ENCODE assay signal across 10 mouse cellular contexts in genomic region chr7:143152350-143152749, GRCm38 (mm10). TPM values are rescaled to one million over a fixed set of nuclear protein-coding genes. Genes with fewer than 3 reads are reported as not detected.
DNase-seq lines count a peak whose midpoint lies in the region; ATAC-seq lines count a peak whose summit lies in the region.
"Had no signal": no experiment of that assay in that cellular context is flagged by ENCODE, and none has a peak within 500 bp of the region (broad histone marks: within the 10 kb centered on the region; RNA-seq: fewer than 3 reads in every experiment).

No protein-coding gene starts in this region.

- H3K9ac ChIP-seq in kidney, embryonic 16.5 days (replicated peaks; ENCODE audit: low read length), result no peak overlapping the region
- H3K9ac ChIP-seq: limb, embryonic 15.5 days had no signal

- H3K9me3 ChIP-seq in kidney, embryonic 16.5 days (ENCODE audit: low read length), result no peaks in the 10 kb centered on the region
- H3K9me3 ChIP-seq: limb, embryonic 15.5 days had no signal

- no peak for ATAC-seq in kidney, embryonic 16.5 days (ENCODE audit: low FRiP score, low TSS enrichment)
- ATAC-seq in erythroid progenitor cell, adult 5-6 weeks (replicated peaks; ENCODE audit: low FRiP score, poor library complexity, severe bottlenecking), result no peak

- WGBS in kidney, embryonic 16.5 days, result 27% methylated on average over 3 of the region's 3 CpGs

- H3K4me3 ChIP-seq in kidney, embryonic 16.5 days (ENCODE audit: low read length), result no peak overlapping the region
- H3K4me3 ChIP-seq: erythroblast, embryonic 14.5 days; limb, embryonic 15.5 days had no signal

- H3K27ac ChIP-seq in kidney, embryonic 16.5 days (ENCODE audit: low read length), result no peak overlapping the region
- H3K27ac ChIP-seq: limb, embryonic 15.5 days had no signal

- peaks cover 16% of the 10 kb centered on the region for H3K4me1 ChIP-seq in kidney, embryonic 16.5 days (ENCODE audit: insufficient read depth, low read length)

- peak; percentile 45 for DNase-seq in adrenal gland, postnatal 14 days
- no peak for DNase-seq in adrenal gland, postnatal 25 days
- peak; percentile 11 to 41 for DNase-seq in kidney, postnatal 36 days
- DNase-seq in 3T3-L1 (ENCODE audit: low read depth, low spot score), result peak; percentile 44
- DNase-seq in embryo, embryonic 11.5 days (ENCODE audit: low read depth, low spot score), result peak; percentile 37
- DNase-seq in spleen, postnatal 36 days (ENCODE audit: low spot score in 2 of 2), result no peak

- no peak overlapping the region for H3K4me2 ChIP-seq in kidney, embryonic 16.5 days (replicated peaks; ENCODE audit: low read depth, low read length)
- H3K4me2 ChIP-seq: limb, embryonic 15.5 days had no signal

- H3K36me3 ChIP-seq in kidney, embryonic 16.5 days (ENCODE audit: insufficient read depth, low read length), result no peaks in the 10 kb centered on the region
- H3K36me3 ChIP-seq: limb, embryonic 15.5 days had no signal

- H3K27me3 ChIP-seq in kidney, embryonic 16.5 days (ENCODE audit: insufficient read depth, low read length), result no peaks in the 10 kb centered on the region
- H3K27me3 ChIP-seq: limb, embryonic 15.5 days had no signal

RNA-seq across cellular contexts. Expression of gene Kcnq1, which starts 46.2 kb away (rescaled TPM):
- 4.4 and 6.1 TPM in 2 replicates for total RNA-seq in adrenal gland, postnatal 14 days (2021)
- 3.5 and 3.6 TPM in 2 replicates for total RNA-seq in adrenal gland, postnatal 25 days (2021)
- polyA plus RNA-seq in kidney, embryonic 16.5 days (2015; fragmentation: Nextera tagmentation; extraction: Ambion mirVana), result 9.2 and 9.8 TPM in 2 replicates
- not detected in 2 replicates for total RNA-seq in erythroid progenitor cell, adult 5-6 weeks (2015; ENCODE audit: low replicate concordance)
- total RNA-seq in erythroid progenitor cell, adult 5-6 weeks (2017; ENCODE audit: low replicate concordance), result not detected in 2 replicates

RNA-seq across cellular contexts. Expression of gene Trpm5, which starts 57.9 kb away (rescaled TPM):
- 0.59 and 0.68 TPM in 2 replicates for total RNA-seq in adrenal gland, postnatal 14 days (2021)
- 0.24 TPM in 1 of 2 replicates, not detected in the other for total RNA-seq in adrenal gland, postnatal 25 days (2021)
- 6.0 and 6.9 TPM in 2 replicates for polyA plus RNA-seq in kidney, embryonic 16.5 days (2015; fragmentation: Nextera tagmentation; extraction: Ambion mirVana)
- not detected in 2 replicates for total RNA-seq in erythroid progenitor cell, adult 5-6 weeks (2015; ENCODE audit: low replicate concordance)
- total RNA-seq in erythroid progenitor cell, adult 5-6 weeks (2017; ENCODE audit: low replicate concordance), result not detected in 2 replicates
- polyA plus RNA-seq: erythroblast, embryonic 14.5 days had no signal

Comparison
In these comparisons a context has a peak if more than half of its experiments do, and no peak if none do; other contexts are left out.
1. DNase-seq: peak in adrenal gland, postnatal 14 days (single experiment), kidney, postnatal 36 days (2 of 2), 3T3-L1 (single experiment) and embryo, embryonic 11.5 days (single experiment); none in adrenal gland, postnatal 25 days (single experiment) and spleen, postnatal 36 days (0 of 2).